13 mouse cellular contexts compared by ENCODE assay signal in the genomic region with DNA sequence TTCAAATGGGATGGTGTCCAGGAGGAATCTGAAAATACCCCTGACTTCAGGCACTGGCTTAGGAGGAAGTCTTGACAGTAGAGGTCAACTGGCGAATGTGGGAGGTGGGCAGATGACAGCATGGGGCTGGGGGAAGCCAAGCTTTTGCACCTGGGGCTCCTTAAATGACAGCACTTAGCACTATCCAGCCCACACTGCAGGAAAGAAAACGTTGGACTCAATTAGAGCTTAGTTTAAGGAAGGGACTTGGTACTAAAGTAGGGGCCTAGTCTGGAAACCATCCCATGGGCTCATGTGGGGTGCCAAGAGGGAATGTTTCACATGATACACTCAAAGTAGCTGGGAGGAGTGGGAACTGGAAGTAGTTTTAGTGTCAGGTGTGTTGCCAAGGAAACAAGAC.
"Had no signal": no experiment of that assay in that cellular context is flagged by ENCODE, and none has a peak within 500 bp of the region (broad histone marks: within the 10 kb centered on the region; RNA-seq: fewer than 3 reads in every experiment).

No protein-coding gene starts in this region.

- ATAC-seq: liver, postnatal 0 days had no signal

- H3K27me3 ChIP-seq: liver, embryonic 13.5 days; lung, embryonic 15.5 days; megakaryocyte, embryonic 14.5 days; midbrain, embryonic 12.5 days had no signal

- H3K4me2 ChIP-seq: liver, embryonic 13.5 days; lung, embryonic 15.5 days; midbrain, embryonic 12.5 days had no signal

- H3K9me3 ChIP-seq: liver, embryonic 13.5 days; lung, embryonic 15.5 days; midbrain, embryonic 12.5 days had no signal

- DNase-seq: kidney, adult 8-10 months; kidney, postnatal 25 days; liver; liver, embryonic 13.5 days; liver, postnatal 0 days; lung, postnatal 14 days; right cerebral cortex, adult 18-20 months; right cerebral cortex, postnatal 25 days; thymus, postnatal 36 days had no signal

- H3K9ac ChIP-seq: liver, embryonic 13.5 days; liver, postnatal 0 days; lung, embryonic 15.5 days; midbrain, embryonic 12.5 days had no signal

- H3K27ac ChIP-seq: liver, embryonic 13.5 days; lung, embryonic 15.5 days; macrophage; midbrain, embryonic 12.5 days had no signal

- H3K36me3 ChIP-seq: liver, embryonic 13.5 days; lung, embryonic 15.5 days; midbrain, embryonic 12.5 days had no signal

- H3K4me1 ChIP-seq: liver, embryonic 13.5 days; lung, embryonic 15.5 days; megakaryocyte, embryonic 14.5 days; midbrain, embryonic 12.5 days had no signal

- H3K4me3 ChIP-seq: liver, embryonic 13.5 days; lung, embryonic 15.5 days; megakaryocyte, embryonic 14.5 days; midbrain, embryonic 12.5 days had no signal
